Comparison of ENCODE assay signal across 1 mouse cellular context in genomic region chr2:118597673-118598568, GRCm38 (mm10).
A peak's percentile ranks its signal among the peaks of the same experiment; 100 is the strongest.
TF ChIP-seq lines count a peak whose summit lies in the region.

Bub1b (plus strand) TSS chr2:118598211.

TF ChIP-seq in MEL, 35 proteins besides CTCF, POLR2A, EP300 and RAD21 (continued from another document):
- TF ChIP-seq RCOR1 (IDR thresholded peaks at IDR 0.05; ENCODE audit: low read depth, low read length) (no peak), KAT2A (conservative IDR thresholded peaks at IDR 0.05; ENCODE audit: low read depth, low read length) (peak; percentile 92), MEF2A (IDR thresholded peaks at IDR 0.05; ENCODE audit: extremely low read depth, insufficient replicate concordance, low read depth, low read length, poor library complexity, severe bottlenecking) (no peak)
